Mouse (Mus musculus) frontal cortex, adult (tissue): Measurements from ENCODE around the gene Klhl8.
A peak's percentile ranks its signal among the peaks of the same experiment; 100 is the strongest.

ENCODE experiments used
- ATAC-seq: cut with Nextera tagmentation; 2 replicates; pipeline ENCODE4 v1.9.2; 2017; ENCODE audit warnings: mild to moderate bottlenecking, moderate library complexity, mixed read lengths; ENCODE audit not compliant: low TSS enrichment

The Klhl8 gene

DNA sequence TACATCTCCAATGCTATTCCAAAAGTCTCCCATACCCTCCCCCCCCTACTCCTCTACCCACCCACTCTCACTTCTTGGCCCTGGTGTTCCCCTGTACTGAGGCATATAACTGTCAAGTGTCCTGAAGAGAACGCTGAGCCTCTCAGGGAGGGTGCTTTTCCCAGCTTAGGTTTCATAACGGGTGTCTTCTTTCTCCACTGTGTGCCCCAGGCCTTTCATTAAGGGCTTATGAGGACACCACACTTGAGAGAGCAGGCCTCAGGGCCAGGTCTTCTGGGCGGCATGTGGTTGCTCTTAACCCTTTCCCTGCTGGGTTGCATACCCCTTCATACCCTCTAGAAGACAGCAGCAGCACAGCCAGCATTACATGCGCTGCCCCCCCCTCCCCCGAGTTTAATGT is 64.5 kb downstream of the Klhl8 start:
- no peak for ATAC-seq

DNA sequence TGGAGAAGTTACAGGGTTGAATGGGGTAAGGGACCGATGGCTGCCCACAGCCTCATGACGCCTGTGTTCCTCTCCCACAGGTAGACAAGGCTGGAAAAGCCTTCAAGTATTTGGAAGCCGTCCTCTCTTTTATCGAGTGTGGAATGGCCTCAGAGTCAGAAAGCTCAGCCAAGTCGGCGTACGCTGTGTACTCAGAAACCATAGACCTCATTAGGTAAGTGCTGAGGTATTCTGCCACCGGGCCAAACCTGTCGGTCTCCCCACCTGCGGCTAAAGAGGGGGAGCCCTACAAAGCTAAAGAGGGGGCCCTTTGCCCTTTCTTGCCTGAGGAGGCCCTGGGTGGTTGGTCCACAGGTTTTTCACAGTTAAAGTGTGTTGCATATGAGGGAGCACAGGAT is 64.9 kb downstream of the Klhl8 start:
- ATAC-seq: no peak

DNA sequence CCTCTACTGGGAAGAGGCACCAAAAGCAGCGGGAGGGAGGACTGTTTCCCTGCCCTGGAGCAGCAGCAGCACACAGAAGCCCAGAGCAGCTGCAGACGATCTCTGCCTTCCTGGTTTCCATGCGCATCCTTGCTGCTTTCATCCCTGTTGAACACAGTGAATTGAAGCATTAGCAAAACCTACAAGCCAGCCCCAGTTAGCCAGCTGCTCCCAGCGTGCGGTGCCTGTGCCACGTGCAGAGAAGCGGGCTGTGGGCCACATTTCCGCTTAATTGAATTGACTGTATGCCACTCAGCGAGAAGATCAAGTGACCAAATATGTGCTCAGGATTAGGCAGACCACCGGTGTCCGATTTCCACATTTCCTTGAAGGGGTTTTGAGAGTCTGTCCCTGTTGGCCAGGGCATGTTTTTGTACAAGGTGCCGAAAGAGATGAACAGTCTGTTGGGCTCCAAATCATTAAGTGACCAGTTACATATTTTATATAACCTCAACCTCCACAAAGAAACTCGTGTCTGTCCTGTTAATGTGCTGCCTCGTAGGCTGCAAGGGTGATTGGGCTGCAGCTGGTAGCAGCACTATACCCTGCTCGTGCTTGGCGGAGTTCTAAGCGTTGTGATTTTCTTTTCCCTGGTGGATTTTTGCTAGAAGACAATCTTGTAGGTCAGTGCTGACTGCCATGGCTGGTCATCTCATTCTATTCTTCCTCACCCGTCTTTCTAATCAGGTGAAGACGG is 65.5 kb downstream of the Klhl8 start:
- ATAC-seq: peak; percentile 64

DNA sequence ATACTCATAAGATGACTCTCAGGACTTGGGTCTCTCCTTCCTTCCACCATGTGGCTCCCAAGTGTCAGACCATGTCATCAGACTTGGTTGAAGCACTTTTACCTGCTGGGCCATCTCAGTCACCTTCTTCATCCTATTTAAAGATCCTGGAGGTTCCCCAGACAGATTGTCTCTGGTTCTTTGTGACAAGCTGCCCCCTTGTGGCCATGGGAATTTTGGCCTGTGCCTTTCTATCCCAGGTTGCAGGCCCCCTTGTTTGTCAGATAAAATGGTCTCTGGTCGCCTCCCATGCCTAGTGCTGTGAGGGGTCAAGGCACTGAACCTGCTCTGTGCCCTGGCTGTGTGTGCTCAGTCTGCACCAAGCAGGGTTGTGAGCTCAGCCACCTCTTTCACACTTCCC is 67.1 kb downstream of the Klhl8 start:
- ATAC-seq: 0 out of 2 replicates have a peak, but pooled peaks have one; percentile 38

DNA sequence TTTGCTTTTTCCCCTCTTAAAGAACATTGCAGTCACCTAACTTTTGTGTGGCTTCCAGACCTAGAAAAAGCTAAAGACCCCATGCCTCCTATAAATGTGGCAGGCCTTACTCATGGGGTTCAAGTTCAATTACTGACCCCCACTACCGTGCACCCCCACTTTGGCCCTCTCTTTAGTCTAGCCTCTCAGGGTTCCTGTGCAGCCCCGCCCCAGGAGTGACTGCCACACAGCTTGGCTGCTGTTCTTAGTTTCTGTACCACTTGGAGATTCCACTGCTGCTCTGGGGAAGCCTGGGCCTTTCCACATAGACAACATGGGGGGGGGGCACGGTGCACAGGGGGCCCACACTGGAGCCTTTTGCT is 71.8 kb downstream of the Klhl8 start:
- ATAC-seq: no peak

DNA sequence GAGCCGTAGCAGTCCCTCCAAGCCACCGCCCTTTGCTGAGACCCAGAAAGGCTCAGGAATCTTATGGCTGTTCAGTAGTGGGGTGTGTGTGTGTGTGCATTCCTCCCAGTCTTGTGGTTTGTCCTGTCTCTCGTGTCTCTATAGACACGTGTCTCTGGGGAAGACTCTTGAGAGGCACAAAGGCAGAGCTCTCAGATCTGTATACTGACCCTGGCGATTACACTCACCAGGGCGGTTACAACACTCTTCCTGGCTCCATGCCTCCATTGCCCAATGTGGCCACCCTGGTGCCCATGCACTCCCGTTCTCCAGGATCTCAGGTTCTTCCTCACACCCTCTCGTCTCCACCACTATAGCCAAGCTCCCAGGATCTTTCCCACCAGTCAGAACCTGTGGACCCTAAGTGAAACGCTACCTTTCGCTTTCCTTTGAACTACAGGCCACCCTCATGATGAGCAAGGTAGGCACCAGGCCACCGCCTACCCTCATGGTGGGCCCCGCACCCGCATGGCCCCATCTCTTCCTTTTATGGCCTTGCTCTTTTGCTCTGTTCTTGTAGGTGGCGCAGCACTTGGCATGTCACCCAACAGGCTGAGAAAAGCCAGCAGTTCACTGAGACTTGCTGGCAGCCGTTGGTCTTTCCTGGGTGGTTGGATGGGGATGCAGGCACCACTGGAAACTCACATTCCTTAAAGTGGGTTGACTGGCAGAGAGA is 72.4 kb downstream of the Klhl8 start:
- ATAC-seq: no peak

DNA sequence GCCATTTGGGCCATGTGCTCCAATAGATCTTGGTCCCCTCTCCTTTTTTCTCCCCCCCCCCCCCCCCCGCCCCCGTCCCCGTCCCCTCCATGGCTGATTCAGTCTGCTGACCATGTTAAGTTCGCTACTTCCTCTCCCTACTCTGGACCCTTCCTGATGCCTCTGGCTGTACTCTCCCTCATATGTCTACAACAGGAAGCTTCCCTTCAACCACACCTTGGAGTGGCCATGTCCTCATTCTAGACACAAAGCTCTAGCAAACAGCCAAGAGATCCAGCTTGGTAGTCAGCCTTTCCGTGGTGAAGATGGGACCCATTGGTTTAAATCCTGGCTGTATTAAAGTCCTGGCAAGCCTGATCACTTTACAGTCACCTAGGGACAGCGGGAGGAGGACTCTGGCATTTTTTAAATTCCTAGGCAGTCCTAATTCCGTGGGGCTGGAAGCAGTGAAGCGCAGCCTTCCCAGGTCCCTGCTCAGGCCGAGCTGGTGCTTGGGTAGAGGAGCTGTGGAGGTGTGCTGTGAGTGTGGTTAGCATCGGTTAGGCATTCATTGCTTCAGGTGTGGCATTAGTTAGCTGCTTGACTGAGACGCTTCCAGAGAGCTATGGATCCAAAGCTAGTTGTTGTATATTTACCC is 74.8 kb downstream of the Klhl8 start:
- no peak for ATAC-seq

DNA sequence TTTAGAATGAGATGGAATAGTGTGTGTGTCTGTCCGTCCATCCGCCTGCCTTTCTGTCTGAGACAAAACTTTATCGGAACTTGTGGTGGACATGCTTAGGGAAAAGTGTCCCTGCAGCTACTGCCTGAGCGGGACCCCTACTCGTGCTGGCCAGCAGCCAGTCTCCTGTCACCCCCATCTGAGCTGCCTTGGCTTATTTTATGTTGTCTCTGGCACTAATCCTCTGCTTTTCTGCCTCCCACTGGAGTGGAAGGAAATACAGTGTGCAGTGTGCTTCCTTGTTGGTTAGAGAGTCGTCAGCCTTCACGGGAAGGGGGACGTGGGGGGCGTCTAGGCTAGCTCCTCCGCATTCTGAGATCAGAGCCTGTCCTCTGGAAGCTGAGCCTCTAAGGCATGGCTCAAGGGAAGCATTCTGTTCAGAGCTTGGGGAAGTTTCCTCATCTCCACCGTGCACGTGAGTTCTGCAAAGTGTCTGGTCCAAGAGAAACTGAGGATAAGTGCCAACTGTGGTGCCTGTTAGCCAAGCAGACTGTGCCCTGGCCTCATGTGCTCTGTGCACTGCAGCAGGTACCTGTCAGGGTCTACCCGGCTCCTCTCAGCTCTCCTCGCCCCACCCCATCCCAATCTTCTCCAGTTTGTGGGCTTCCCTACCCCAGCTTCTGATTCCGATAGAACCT is 75.5 kb downstream of the Klhl8 start:
- ATAC-seq: no peak

DNA sequence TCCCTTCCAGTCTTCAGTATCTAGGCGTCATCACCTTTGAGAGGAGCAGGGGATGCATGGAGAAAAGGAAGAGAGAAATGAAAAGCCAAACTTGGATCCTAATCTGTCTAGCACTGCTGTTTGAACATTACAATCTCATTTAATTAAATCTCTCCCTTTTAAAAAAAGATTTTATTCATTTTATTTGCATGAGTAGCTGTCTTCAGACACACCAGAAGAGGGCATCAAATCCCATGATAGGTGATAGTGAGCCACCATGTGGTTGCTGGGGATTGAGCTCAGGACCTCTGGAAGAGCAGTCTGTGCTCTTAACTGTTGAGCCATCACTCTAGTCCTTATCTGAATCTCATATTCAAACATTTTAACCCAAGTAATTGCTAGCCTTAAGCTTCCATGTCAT is 80.2 kb downstream of the Klhl8 start:
- ATAC-seq: no peak

DNA sequence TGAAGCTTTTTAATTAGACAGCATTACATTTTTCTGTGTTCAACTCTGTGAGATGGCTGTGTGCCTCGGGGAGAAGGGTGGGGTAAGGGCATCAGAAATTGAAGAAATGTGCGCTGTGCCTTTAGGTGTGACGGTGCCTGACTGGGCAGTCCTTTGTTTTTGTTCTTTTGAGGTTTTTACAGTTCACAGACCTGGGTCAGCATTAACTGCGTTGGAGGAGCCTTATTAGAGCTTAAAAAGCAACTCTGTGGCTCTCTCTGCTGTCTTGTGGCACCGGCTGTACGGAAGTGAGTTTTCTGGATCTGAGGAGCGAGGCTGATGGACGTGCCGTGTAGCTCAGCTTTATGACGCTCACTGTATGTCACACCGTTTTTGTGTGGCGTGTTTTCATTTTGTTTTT is 81.9 kb downstream of the Klhl8 start:
- no peak for ATAC-seq

DNA sequence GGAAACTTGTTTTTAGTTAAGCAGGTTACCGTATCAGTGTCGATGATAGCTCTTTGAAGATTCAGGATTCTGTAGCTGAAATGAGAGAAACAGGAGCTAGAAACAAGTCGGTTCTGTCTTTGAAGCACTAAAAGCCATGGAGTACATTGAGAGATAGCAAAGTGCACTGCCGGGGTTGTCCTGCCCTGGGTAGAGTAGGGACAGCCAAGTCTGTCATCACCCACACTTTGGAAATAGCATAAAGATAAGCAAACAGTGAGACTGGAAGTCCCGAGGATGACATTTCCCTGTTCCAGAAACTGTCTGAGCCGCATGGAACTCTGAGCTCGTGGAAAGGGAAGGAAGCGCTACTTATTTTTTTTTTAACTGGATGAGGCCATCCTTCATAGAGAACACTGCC is 82.3 kb downstream of the Klhl8 start:
- 0 out of 2 replicates have a peak, but pooled peaks have one; percentile 24 for ATAC-seq

DNA sequence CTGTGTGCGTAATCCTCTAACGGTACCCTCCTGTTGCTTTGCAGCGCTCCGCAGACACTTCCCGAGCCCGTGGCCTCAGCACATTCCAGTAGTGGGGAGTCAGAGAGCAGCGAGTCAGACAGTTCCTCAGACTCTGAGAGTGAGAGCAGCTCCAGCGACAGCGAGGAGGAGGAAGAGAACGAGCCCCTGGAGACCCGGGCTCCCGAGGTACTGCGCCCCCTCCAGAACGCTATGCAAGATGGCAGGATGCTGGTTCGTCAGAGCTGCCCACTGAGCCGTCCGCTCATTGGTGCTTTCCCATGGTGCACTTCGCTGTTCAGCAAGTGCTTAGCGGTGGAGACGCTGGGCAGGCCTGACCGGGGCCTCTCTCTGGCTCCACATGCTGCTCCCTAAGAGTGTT is 82.8 kb downstream of the Klhl8 start:
- no peak for ATAC-seq

DNA sequence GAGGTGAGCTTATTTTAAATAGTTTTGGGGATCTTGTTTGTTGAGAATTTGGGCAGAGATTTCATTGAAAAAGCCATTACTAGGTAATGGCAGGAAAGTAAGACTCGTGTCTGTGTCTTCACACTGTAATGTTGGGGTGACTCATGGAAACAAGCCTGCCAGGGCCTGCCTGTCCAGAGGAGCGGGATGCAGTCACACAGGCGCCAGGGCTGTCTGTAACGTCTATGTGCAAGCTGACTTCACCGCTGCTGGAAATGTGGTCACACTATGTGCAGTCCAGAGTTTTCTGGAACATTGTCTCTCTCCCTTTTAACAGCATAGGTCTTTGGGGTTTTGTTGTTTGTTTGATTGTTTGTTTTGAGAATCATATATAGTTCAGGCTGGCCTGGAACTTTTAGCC is 88.1 kb downstream of the Klhl8 start:
- no peak for ATAC-seq

DNA sequence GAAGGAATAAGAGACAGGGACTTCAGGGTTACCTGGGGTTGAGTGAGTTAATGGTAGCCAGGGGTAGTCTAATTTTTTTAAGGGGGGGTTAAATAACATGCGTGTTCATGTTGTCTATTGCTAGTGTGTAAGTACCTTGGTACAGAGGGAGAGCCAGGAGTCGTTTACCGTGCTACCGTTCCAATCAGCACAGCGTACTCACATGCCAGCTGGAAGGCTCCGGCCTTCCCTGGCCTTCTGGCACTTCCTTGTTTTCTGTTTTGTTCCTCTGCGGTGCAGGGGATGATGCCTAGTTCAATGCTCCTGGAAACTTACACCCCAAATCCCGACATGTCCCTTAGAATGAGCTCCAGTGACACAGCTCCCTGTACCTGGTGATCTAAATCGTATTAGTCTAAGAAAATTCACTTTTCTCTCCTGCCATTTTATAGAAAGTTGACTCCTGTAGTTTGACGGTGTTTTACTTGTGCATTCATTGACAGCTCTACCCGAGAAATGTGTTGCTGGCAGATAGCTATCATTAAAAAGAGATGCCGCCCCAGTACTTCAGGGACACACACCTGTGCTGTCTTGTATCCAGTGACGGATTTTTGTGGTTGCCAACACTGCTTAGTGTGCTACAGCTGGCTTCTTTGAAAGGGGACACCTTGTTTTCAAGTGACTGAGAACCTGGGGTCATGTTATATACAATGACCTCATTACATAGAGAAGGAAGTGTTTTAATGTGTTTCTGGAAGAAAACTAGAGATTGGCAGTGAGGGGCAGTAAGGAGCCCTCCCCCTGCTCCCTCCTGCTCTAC is 89.4 kb downstream of the Klhl8 start:
- ATAC-seq: no peak

DNA sequence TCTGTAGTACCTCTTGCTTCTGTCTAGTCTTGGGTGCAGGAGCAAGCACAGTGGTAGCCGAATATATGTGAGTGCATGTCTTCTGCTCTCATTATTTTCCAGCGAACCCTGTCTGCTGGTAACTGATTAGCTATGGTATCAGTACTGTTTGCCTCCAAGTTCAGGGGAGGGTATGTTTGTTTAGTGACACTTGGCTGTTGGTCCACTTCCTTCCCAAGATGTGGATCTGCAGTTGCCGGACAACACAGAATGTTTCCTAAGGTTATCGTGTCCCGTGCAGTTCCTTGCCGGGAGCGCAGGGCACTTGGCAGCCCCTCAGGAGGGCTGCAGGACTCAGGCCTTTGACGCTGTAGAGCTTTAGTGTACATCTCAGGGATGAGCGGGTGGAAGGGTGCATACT is 90.0 kb downstream of the Klhl8 start:
- no peak for ATAC-seq

DNA sequence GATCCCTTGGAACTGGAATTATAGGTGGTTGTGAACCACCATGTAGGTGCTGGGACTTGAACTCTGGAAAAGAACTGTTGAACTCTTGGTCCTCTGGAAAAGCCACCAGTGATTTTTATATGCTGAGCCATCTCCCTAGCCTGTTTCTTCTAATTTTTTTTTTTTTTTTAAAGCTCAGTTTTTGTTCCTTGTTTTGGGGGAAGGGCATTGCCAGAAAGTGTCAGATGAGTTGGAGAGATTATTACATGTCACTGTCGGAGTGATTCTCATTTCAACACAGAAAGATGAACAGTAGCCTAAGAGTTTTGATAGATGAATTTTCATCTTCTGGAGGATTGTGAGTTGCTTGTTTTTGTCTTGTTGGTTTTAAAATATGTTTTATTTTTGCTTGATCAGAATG is 91.4 kb downstream of the Klhl8 start:
- no peak for ATAC-seq

DNA sequence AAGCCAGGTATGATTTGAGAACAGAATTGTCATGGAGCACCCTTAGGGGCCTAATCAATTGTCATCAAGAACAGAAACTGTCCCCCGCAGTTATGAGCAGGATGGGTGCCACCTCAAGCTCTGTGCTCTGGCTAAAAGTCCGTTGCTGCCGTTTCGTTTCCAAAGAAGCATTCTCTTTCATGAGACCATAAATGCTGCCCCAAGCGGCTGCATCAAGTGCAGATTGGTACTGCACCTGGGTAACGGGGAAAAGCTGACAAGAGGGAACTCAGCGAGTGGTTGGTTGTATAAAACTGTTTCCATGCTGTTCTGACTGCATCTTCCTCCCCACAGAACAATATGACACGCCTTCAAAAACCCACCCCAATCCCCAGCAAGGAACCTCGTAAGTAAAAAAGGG is 92.5 kb downstream of the Klhl8 start:
- ATAC-seq: peak; percentile 78

DNA sequence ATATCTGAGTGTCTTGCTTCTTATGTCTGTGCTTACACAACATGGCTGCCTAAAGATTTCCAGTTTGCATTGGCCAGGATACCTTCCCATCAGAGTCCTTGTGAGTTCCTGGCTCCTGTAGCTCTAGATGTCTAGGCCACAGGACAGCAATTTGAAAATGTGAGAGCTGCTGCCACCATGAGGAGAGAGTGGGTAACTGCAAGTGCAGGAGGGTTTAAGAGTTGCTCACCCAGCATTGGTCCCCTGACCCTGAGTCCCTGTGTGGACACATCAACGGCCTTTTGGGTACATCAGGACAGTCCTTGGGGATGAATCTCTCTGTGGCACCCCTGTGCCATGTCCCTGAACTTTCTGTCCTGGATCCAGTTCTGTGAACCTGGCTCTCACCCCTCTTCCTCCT is 93.3 kb downstream of the Klhl8 start:
- peak; percentile 66 for ATAC-seq

DNA sequence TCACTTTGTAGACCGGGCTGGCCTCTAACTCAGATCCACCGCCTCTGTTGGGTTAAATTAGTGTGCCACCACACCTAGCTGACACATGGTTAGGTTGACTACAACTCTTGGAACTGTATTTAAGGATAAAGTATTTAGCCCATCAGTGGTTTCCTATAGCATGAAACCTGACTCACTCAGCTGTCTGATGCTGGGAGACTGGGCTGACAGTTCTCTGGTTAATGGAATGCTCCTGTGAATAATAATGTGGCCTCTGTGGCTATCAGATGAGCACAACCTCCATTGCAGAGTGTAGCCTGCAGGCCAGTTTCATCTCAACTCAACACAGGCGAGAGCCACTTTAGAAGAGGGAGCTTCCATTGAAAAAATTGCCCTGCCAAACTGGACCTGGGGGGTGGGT is 94.3 kb downstream of the Klhl8 start:
- no peak for ATAC-seq

DNA sequence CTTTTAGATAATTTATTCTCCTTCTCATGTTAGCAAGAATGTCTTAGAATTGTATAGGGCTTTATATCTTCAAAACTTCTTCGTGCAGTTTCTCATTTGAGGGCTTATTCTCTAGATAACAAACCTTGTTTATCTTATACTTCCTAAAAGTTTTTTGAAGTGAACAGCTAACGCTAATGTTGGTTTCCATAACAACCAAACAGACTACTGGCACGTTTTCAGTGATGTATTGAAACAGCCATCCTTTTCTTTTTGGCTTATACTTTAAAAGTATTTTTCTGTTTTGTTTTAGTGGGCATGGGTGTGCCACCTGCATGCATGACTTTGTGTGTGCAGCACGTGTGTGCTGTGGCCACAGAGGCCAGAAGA is 95.8 kb downstream of the Klhl8 start:
- no peak for ATAC-seq

DNA sequence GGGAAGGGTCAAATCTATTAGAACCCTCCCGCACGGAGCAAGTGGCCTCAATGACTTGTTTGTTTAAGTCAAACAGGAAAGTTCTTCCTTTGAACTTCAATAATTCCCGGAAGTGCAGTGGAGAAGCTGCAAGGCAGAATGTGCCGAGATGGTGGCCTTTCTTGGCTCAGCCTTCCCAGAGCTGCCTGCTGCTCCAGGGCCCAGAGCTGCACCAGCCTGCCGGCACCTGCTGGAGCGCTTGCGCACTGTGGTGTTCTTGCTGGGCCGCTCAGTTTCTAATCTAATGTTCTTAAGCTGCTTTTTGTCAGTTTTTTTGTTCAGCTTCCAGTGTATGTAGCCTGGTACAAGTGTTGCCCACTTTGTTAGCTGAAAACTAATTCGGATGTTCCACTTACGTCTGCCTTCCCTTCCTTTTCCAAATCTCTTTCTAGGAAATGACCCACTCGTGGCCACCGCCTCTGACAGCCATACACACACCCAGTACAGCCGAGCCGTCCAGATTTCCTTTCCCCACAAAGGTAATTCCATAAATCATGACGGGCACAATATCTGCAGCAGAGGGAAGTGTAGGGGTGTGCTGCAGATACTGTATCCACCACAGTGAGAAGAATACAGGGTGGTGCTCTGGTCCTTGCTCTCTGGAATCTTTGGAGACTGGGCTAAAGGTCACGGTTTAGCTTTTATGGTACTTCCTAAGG is 96.4 kb downstream of the Klhl8 start:
- ATAC-seq: no peak
